In genomic region chr3:65528614-65529470, GRCm38 (mm10) we compare ENCODE assay signal across 8 mouse cellular contexts. TPM values are rescaled to one million over a fixed set of nuclear protein-coding genes. Genes with fewer than 3 reads are reported as not detected.
A peak's percentile ranks its signal among the peaks of the same experiment; 100 is the strongest.
DNase-seq lines count a peak whose midpoint lies in the region; ATAC-seq and TF ChIP-seq lines count a peak whose summit lies in the region.

No protein-coding gene starts in this region.

- peaks cover 19% of the 10 kb centered on the region for H3K4me1 ChIP-seq in bone marrow macrophage, adult 2 months (ENCODE audit: control insufficient read depth, insufficient read depth, low read length)
- no peaks in the 10 kb centered on the region for H3K4me1 ChIP-seq in embryonic fibroblast, embryonic 13.5 days (ENCODE audit: control insufficient read depth, insufficient read depth, low read length)
- peaks cover 19% of the 10 kb centered on the region for H3K4me1 ChIP-seq in heart, embryonic 13.5 days
- H3K4me1 ChIP-seq in kidney, postnatal 0 days (replicated peaks; ENCODE audit: insufficient read depth, low read length): no peaks in the 10 kb centered on the region
- H3K4me1 ChIP-seq in liver, adult 2 months (ENCODE audit: control insufficient read depth, insufficient read depth, low read length): peaks cover 2% of the 10 kb centered on the region

- peaks cover 26% of the 10 kb centered on the region for H3K36me3 ChIP-seq in C2C12 (ENCODE audit: control insufficient read depth, insufficient read depth)
- H3K36me3 ChIP-seq in heart, embryonic 13.5 days: peaks cover 17% of the 10 kb centered on the region
- H3K36me3 ChIP-seq in kidney, postnatal 0 days (ENCODE audit: insufficient read depth, low read length): no peaks in the 10 kb centered on the region
- H3K36me3 ChIP-seq in liver, adult 2 months (ENCODE audit: control insufficient read depth, insufficient read depth, low read length): peaks cover 2% of the 10 kb centered on the region; the same call in 1 of the 2 replicates

- H3K79me2 ChIP-seq in C2C12 (ENCODE audit: control insufficient read depth, insufficient read depth): peaks cover 55% of the 10 kb centered on the region
- peaks cover 6% of the 10 kb centered on the region; the same call in 1 of the 2 replicates for H3K79me2 ChIP-seq in liver, adult 2 months (ENCODE audit: control insufficient read depth, insufficient read depth, low read length)

- H3ac ChIP-seq in C2C12 (ENCODE audit: control insufficient read depth, insufficient read length, low read depth): peak overlapping the region; percentile 85

- ATAC-seq in heart, embryonic 13.5 days (ENCODE audit: extremely low read depth, insufficient number of reproducible peaks, low FRiP score, low TSS enrichment): peak; percentile 23; the same call in 1 of the 2 replicates
- ATAC-seq in kidney, postnatal 0 days (replicated peaks; ENCODE audit: low FRiP score, low read depth): peak; percentile 35
- peak; percentile 58 for ATAC-seq in monocyte, adult 5-6 weeks (replicated peaks; ENCODE audit: insufficient number of reproducible peaks, low FRiP score, low TSS enrichment, poor library complexity, severe bottlenecking)

- DNase-seq in kidney, postnatal 0 days (ENCODE audit: low spot score): peak; percentile 57
- peak; percentile 70 for DNase-seq in liver, adult 2 months (ENCODE audit: extremely low read depth, low read depth, low spot score)
- peak; percentile 19 to 49 for DNase-seq in spleen, postnatal 14 days (ENCODE audit: low spot score in 2 of 2)

- TF ChIP-seq CTCF in C2C12 (IDR thresholded peaks at IDR 0.05; ENCODE audit: control insufficient read depth, insufficient read depth, insufficient read length): peak; percentile 85
- TF ChIP-seq CTCF in bone marrow macrophage, adult 2 months (IDR thresholded peaks at IDR 0.05; ENCODE audit: low read depth, low read length): peak; percentile 26; the same call in 1 of the 2 replicates
- peak; percentile 38; the same call in 1 of the 2 replicates for TF ChIP-seq CTCF in embryonic fibroblast, embryonic 13.5 days (IDR thresholded peaks at IDR 0.05; ENCODE audit: borderline replicate concordance, insufficient read depth, low read length)
- TF ChIP-seq CTCF in kidney, postnatal 0 days (IDR thresholded peaks at IDR 0.05; ENCODE audit: low read depth): peak; percentile 64
- TF ChIP-seq CTCF in liver, adult 2 months (IDR thresholded peaks at IDR 0.05; ENCODE audit: low read depth, low read length): peak; percentile 50

- H3K4me2 ChIP-seq in heart, embryonic 13.5 days: peak overlapping the region; percentile 82
- H3K4me2 ChIP-seq in kidney, postnatal 0 days (ENCODE audit: low read length): peak overlapping the region; percentile 85

- peak overlapping the region; percentile 96 for H3K9ac ChIP-seq in heart, embryonic 13.5 days
- peak overlapping the region; percentile 92 for H3K9ac ChIP-seq in kidney, postnatal 0 days (ENCODE audit: low read depth, low read length)
- peak overlapping the region; percentile 100 for H3K9ac ChIP-seq in liver, adult 2 months (ENCODE audit: low read depth, low read length)

- peaks cover 43% of the 10 kb centered on the region for H3K79me3 ChIP-seq in C2C12 (ENCODE audit: low read depth)

- whole genome bisulfite sequencing in heart, embryonic 13.5 days: under 1% methylated on average over 96 of the region's 97 CpGs
- under 1% methylated on average over 81 of the region's 97 CpGs for WGBS in kidney, postnatal 0 days
- WGBS in liver, adult 2 months: under 1% methylated on average over 97 of the region's 97 CpGs

- H3K27ac ChIP-seq in bone marrow macrophage, adult 2 months (ENCODE audit: insufficient read depth, low read depth, low read length): peak overlapping the region; percentile 81
- peak overlapping the region; percentile 70 for H3K27ac ChIP-seq in embryonic fibroblast, embryonic 13.5 days (ENCODE audit: insufficient read depth, low read length)
- H3K27ac ChIP-seq in heart, embryonic 13.5 days (replicated peaks): peak overlapping the region; percentile 98
- peak overlapping the region; percentile 99 for H3K27ac ChIP-seq in kidney, postnatal 0 days
- peak overlapping the region; percentile 57 for H3K27ac ChIP-seq in liver, adult 2 months (replicated peaks; ENCODE audit: insufficient read depth, low read depth, low read length)

- no peak for TF ChIP-seq POLR2A in bone marrow macrophage, adult 2 months (IDR thresholded peaks at IDR 0.05; ENCODE audit: borderline replicate concordance, low read depth, low read length)
- no peak for TF ChIP-seq POLR2A in embryonic fibroblast, embryonic 13.5 days (IDR thresholded peaks at IDR 0.05; ENCODE audit: low read depth, low read length)
- TF ChIP-seq POLR2A in liver, adult 2 months (IDR thresholded peaks at IDR 0.05; ENCODE audit: extremely low read depth, insufficient read depth, low read length): no peak

- H3K4me3 ChIP-seq in C2C12 (ENCODE audit: insufficient read depth, poor library complexity, severe bottlenecking): peak overlapping the region; percentile 76
- peak overlapping the region; percentile 68 for H3K4me3 ChIP-seq in bone marrow macrophage, adult 2 months (ENCODE audit: insufficient read depth, low read length)
- H3K4me3 ChIP-seq in embryonic fibroblast, embryonic 13.5 days (ENCODE audit: insufficient read depth, low read length): peak overlapping the region; percentile 48
- H3K4me3 ChIP-seq in heart, embryonic 13.5 days: peak overlapping the region; percentile 99
- peak overlapping the region; percentile 62 for H3K4me3 ChIP-seq in kidney, postnatal 0 days (replicated peaks; ENCODE audit: low read depth, low read length)
- peak overlapping the region; percentile 98 for H3K4me3 ChIP-seq in liver, adult 2 months (ENCODE audit: insufficient read depth, low read depth, low read length)

- H3K27me3 ChIP-seq in C2C12 (ENCODE audit: control insufficient read depth, insufficient read depth, insufficient read length): no peaks in the 10 kb centered on the region
- no peaks in the 10 kb centered on the region for H3K27me3 ChIP-seq in heart, embryonic 13.5 days (replicated peaks)
- no peaks in the 10 kb centered on the region for H3K27me3 ChIP-seq in kidney, postnatal 0 days (ENCODE audit: insufficient read depth, low read length)
- no peaks in the 10 kb centered on the region for H3K27me3 ChIP-seq in liver, adult 2 months (ENCODE audit: control insufficient read depth, insufficient read depth, low read length)

- H3K9me3 ChIP-seq in heart, embryonic 13.5 days: no peaks in the 10 kb centered on the region
- H3K9me3 ChIP-seq in kidney, postnatal 0 days (replicated peaks; ENCODE audit: low read length): no peaks in the 10 kb centered on the region

TF ChIP-seq in C2C12, 6 proteins besides CTCF, POLR2A, EP300 and RAD21:
- TF ChIP-seq USF1 (IDR thresholded peaks at IDR 0.05; ENCODE audit: low read depth) (peak; percentile 22), MYOD1 (IDR thresholded peaks at IDR 0.05; ENCODE audit: control insufficient read depth, insufficient read length, low read depth) (no peak)

RNA-seq across cellular contexts. Expression of gene Tiparp, which starts 0.6 kb away (rescaled TPM):
- 2.9 TPM for polyA plus RNA-seq in C2C12 (2012; fragmentation: generic; extraction: Trizol)
- polyA plus RNA-seq in bone marrow macrophage, adult 2 months (2012; ENCODE audit: insufficient read depth, insufficient read length, missing spikeins): 24.6 and 26.1 TPM in 2 replicates
- 38.7 and 44.9 TPM in 2 replicates for polyA plus RNA-seq in embryonic fibroblast, embryonic 13.5 days (2011; ENCODE audit: insufficient read length, low read depth, missing spikeins)
- polyA plus RNA-seq in heart, embryonic 13.5 days (2015; fragmentation: Nextera tagmentation; extraction: Ambion mirVana): 25.1 and 26.7 TPM in 2 replicates
- 17.5 and 21.3 TPM in 2 replicates for polyA plus RNA-seq in kidney, postnatal 0 days (2015; fragmentation: Nextera tagmentation; extraction: Ambion mirVana)
- 6.0 and 6.5 TPM in 2 replicates for total RNA-seq in liver, adult 2 months (2014; rRNA removed)
- polyA plus RNA-seq in liver, adult 2 months (2012; rRNA removed): 0.91 and 1.1 TPM in 2 replicates
- total RNA-seq in monocyte, adult 5-6 weeks (2017): 41.8 to 78.8 TPM (median 72.4 TPM) in 3 replicates

Comparison
In these comparisons a context has a peak if more than half of its experiments do, and no peak if none do; other contexts are left out.
1. Peak in every context shown above with its lines: DNase-seq, ATAC-seq, H3K4me3 ChIP-seq and H3K27ac ChIP-seq.
2. H3K4me3 ChIP-seq: peak in every context shown above with its lines; median percentile 99 in heart, embryonic 13.5 days; 98 in liver, adult 2 months; 76 in C2C12; 68 in bone marrow macrophage, adult 2 months; 62 in kidney, postnatal 0 days; 48 in embryonic fibroblast, embryonic 13.5 days.
3. CTCF ChIP-seq: peak in every context shown above with its lines; median percentile 85 in C2C12; 64 in kidney, postnatal 0 days; 50 in liver, adult 2 months; 38 in embryonic fibroblast, embryonic 13.5 days; 26 in bone marrow macrophage, adult 2 months.